Mouse (Mus musculus) T-helper 17 cell (primary cell): ENCODE data around the gene Prss43.
"Not testable (repeated sequence)": the region's sequence is repeated elsewhere in the genome, so short reads cannot be mapped to it uniquely, and the experiment has no call there.

Experiments used
- in situ Hi-C, 2 experiments: fragments of 300-600 bp; cut with MboI, MseI; formaldehyde crosslinking; loops; 1 replicate in 1 of 2; 2 replicates in 1 of 2; pipeline ENCODE4 v1.15.1; 2025; ENCODE audit warnings: high pct_unique_total_duplicates in 2 of 2

The Prss43 gene

DNA sequence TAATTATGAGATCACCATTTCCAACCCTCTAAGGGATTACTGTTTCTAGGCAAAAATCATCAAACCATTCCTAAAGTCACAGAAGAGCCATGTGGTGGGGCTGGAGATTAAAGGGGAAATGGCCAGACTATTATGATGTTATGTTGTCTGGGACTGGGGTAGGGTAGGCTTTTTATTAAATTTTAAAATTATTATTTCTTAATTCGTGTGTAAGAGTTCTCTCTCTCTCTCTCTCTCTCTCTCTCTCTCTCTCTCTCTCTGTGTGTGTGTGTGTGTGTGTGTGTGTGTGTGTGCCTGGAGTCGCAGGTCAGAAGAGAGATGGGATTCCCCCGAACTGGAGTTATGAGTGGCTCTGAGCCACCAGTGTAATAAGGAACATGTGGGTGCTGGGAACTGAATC lies at the start of gene Prss43:
Gene Prss43 (plus strand): TSS at position 301 of the 400 bp plus-strand sequence.
- in situ Hi-C loops: no loop called here

DNA sequence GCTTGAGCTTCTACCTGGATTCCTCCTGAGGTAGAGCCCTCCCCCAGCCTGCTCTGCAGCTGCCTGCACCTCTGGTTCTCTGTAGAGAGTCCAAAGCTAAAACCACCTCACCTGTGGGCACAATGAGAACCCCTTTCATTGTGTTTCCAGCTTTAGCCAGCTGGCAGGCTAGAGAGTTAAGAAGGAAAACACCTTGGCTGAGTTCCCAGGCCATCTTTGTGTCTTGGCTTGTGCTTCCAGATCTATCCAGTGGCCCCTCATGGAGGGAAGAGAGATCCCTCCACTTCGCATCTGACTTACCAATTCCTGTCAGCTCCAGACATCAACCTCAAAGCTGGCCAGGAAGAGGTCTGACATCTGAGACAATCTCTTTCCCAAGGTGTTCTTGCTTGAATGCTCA lies 48.4 kb upstream of the Prss43 start:
- in situ Hi-C loops: loop anchor here in 1 of 2 experiments (5.0 kb wide), 2 partner anchors 51 to 94 kb away; no protein-coding TSS in a partner anchor

DNA sequence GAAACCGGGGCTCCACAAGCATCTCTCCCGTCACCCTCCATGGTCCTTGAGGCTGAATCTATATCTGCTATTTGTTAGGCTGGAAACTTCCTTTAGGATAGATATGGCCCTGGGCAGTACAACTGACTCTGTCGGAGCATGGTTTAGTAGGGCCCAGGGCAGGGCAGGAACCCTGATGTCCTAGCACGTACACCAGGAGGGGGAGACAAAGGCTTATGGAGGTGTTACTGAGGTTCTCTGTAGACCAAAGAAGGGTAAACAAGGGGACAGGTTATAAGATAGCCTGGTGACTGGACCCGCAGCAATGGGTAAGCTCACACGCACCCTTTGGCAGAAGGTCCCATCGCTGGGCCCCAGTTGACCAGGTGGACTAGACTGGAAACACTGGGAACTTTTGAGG lies 47.9 kb upstream of the Prss43 start:
- in situ Hi-C loops: loop anchor here in 1 of 2 experiments (5.0 kb wide), 2 partner anchors 51 to 94 kb away; no protein-coding TSS in a partner anchor

DNA sequence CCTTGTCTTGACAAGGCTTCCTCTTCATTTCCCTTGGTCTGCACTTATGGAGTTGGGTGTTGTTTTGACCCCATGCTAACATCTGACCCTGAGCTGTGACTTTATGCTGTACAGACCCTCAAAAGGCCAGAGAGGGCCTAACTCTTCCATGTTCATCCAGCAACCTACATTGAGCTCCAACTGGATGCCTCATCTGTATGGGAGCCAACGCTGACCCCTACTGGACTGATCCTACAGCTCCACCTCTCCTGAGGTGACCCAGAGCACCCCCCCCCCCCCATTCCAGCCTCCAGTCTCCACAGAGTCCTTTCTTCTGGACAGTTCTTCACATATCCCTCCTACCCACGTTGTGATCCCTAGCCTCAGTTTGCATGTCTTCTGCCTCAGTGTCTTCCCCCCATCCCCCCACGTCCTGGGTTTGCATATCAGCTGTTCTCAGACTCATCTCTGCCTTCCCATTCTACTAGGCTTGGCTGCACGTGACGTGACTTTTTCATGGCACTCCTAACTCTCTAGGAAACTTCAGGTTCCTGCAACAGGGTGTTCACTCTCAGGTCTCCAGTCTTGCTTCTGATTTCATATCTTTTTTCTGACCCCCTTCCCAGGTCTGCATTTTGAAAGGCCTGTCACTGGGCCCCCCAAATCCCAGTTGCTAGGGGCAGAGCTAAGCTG lies 47.1 kb upstream of the Prss43 start:
- in situ Hi-C loops: loop anchor here in 1 of 2 experiments (5.0 kb wide), 2 partner anchors 52 to 93 kb away; no protein-coding TSS in a partner anchor

DNA sequence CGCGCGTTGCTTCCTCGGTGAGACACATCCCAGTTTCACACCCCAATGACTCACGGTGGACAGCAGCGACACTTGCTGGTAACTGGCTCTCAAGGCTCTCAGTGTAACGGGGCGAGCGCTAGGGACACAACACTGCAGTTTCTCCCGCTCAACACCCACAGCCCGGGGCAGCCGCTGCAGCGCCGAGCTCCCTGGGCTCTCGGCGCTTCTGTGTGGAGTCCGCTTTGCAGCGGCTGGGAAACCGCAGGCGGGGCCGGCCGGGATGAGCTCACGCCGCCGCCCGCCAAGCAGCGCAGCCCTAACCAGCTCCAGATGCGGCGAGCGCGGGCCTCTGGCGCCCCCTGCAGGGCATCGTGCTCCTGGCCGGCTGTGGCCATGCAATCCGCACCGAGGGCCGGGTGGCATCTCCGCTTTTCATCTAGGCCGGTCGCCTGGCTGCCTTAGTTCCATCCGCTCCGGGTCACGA lies 45.2 kb upstream of the Prss43 start:
- in situ Hi-C loops: loop anchor here in 1 of 2 experiments (5.0 kb wide), 1 partner anchor 91 kb away; no protein-coding TSS in a partner anchor

DNA sequence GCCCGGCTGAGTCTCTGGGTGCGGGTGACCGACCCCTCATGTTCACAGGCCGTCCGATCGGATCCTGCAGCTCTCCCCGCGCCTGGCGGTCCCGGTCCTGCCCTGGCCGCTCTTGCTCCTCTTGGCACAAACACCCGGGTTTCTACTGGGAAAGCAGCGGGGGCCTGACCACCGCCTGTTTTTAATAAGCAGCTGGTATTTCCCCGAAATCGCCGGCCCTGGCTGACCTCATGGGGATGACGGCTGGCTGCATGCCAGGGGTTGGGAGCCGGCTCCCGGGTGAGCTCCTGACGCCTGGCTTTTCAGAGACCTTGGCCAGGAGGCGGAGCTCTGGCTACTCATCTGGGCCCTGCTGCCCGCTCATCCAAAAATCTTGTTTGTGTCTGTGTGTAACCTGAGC lies 44.8 kb upstream of the Prss43 start:
- in situ Hi-C loops: loop anchor here in 1 of 2 experiments (5.0 kb wide), 1 partner anchor 91 kb away; no protein-coding TSS in a partner anchor

DNA sequence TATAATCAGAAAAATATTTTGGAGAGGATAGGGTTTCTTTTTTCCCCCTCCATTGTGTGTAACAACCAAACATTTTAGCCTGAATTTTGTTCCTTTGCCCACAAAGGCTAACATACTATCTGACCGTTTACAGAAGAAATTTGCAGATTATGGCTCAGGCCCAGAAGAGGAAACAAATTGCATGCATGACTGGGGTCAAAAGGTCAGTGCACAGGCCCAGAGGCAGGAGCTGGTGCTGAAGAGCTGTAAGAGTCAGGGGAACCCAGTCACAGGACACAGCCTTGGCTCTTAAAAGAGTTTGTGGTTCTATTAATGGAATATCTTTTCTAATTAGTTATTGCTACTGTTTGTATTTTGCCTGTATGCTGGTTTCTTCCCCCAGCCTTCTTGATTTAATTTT lies 42.9 kb upstream of the Prss43 start:
- in situ Hi-C loops: loop anchor here in 1 of 2 experiments (5.0 kb wide), 1 partner anchor 89 kb away; no protein-coding TSS in a partner anchor

DNA sequence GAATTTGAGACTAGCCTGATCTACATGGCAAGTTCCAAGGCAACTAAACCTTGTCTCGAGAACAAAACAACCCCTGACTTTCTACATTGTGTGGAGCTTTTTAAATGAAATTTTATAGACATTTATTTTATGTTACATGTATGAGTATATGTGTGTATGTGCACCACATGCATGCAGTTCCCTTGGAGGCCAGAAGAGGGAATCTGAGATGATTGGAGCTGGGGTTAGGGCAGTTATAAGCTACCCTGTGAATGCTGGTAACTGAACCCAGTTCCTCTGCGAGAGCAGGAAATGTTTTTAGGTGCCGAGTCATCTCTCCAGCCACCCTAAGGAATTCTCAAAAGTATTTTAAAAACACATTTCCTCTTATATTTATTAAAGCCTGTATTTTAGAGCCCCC lies 38.3 kb upstream of the Prss43 start:
- in situ Hi-C loops: no loop called here

DNA sequence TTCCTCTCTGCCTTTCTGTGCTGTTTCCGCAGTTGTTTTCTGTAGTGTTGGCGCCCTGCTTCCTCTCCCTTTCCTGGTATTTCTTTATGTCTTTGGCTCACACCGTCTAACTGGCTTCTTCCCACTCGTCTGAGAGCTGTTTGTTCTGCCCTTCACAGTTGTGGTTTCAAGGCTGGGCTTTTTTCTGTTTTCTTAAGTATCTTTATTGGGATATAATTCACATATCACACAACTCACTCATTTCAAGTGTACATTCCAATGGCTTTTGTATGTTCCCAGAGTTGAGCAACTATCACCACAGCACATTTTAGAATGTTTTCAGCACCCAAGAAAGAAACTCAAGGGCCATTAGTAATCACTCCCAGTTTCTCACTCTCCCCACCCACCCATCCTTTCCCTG lies 36.0 kb upstream of the Prss43 start:
- in situ Hi-C loops: no loop called here

DNA sequence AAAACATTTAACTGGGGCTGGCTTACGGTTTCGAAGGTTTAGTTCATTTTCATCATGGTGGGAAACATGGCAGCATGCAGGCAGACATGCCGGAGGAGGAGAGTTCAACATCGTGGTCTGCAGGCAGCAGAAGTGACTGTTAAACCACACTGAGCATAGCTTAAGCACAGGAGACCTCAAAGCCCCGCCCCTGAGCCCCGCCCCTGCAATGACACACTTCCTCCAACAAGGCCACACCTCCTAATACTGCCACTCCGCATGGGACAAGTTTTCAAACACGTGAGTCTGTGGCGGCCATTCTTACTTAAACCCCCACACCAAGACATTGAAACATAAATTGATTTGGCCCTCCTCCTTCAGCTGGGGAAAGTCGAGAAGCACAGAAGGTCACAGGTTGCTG lies 29.5 kb upstream of the Prss43 start:
- in situ Hi-C loops: no loop called here

DNA sequence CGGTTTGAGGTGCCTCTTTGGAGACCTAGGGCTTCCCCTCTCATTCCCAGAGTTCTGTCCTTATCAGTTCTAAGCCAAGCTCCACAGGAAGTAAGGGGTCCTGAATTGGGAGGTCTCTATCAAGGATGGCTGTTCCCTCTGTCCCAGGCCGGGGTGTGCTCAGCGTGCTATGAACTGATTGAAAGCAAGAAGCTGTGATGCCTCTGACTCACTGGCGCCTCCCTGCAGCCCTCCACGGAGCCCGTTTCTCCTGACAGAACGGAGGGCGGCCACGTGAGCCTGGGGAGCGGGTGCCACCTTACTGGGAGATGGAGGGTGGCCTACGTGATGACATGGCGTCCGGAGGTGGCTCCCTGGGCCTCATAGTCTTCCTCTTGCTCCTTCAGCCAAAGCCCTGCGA lies 28.6 kb upstream of the Prss43 start, which contains the start of gene Prss42:
Gene Prss42 (plus strand): TSS at position 301 of the 400 bp plus-strand sequence.
- in situ Hi-C loops: no loop called here

DNA sequence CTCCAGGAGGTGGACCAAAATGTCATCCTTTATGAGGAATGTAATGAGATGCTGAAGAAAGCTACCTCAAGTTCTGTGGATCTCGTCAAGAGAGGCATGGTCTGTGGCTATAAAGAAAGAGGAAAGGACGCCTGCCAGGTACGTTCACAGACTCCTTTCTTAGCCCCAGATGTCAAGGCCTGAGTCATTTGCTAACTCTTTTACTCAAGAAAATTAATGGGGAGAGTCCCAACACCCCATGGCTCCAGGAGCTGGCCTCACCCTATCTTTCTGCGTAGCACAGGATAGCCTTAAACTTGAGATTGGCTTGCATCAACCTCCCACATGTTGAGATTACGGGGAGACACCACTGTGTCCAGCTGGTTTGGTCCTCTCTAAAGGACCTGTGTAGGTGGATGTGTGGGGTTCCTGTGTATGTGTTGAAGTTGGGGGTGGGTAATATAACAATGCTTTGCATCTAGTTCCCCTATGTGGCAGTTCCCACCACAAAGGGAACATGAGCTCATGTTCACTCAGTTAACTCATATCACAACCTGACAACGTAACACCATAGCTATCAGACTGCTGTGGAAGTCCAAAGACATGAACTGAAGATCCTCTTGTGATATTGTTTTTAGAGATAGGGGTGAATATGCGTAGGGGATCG lies 25.5 kb upstream of the Prss43 start:
- in situ Hi-C loops: no loop called here

DNA sequence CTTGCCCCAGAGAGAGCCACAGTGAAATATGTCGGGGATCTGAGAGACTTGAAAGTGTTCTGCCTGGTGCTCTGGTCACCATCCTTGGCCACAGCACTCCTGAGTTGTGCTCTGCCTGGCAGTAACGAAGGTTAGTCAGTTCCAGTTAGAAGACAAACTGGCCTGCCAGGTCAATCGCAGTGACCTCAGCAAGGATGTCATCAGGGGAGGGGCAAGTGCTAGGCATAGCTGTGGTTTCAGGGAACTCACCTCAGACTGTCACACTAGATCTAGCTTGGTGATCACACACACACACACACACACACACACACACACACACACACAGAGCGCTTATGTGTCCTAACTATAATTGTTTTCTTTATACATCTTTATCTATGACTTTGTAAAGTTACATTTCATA lies 23.2 kb upstream of the Prss43 start:
- in situ Hi-C loops: no loop called here

DNA sequence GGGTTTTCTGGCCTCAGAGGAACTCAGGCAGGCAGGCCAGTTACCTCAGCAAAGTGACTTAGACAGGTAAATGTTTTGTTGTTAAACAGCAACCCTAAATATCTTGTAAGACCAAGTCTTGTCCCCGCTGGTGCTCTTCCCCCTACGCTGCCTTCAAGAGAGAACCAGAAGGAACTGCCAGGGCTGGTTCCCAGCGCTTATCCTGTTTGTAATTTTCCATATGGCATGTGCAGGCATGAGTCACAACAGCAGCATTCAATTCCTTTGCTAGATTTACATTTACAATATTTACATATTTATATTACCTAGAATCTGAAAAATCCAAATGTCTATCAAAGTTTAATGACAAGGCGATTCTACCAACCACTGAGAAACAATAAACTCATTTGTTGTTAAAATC lies 16.4 kb upstream of the Prss43 start:
- in situ Hi-C loops: no loop called here

DNA sequence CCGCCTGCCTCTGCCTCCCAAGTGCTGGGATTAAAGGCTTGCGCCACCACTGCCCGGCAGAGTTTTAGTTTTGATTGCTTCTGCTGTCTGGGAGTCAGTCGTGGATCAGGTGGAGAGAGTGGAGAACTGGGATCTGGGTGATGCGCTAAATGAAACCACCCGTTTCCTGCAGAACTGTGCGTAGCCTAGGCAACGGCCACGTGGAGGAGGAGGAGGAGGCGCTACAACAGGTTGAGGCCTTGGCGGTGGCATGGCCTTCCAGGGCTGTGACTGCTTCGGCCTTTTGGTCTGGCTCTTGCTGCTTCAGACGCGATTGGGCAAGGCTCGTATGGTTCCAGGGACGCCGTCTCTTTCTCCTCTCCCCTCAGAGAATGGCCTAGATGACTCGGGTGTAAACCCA lies 12.7 kb upstream of the Prss43 start, which contains the start of gene Prss44:
Gene Prss44 (plus strand): TSS at position 206 of the 400 bp plus-strand sequence.
- in situ Hi-C loops: no loop called here

DNA sequence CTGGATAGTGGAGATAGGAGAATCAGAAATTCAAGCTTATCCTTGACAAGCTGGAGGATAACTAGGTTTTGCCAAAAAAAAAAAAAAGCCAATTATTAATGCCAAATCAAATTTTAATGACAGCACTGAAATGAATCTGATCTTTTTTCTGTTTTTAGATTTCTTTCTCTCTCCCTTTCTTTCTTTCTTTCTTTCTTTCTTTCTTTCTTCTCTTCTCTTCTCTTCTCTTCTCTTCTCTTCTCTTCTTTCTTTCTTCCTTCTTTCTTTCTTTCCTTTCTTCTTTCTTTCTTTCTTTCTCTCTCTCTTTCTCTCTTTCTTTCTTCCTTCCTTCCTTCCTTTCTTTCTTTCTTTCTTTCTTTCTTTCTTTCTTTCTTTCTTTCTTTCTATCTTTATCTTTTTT lies 5.9 kb upstream of the Prss43 start:
- in situ Hi-C loops: not testable (repeated sequence)

DNA sequence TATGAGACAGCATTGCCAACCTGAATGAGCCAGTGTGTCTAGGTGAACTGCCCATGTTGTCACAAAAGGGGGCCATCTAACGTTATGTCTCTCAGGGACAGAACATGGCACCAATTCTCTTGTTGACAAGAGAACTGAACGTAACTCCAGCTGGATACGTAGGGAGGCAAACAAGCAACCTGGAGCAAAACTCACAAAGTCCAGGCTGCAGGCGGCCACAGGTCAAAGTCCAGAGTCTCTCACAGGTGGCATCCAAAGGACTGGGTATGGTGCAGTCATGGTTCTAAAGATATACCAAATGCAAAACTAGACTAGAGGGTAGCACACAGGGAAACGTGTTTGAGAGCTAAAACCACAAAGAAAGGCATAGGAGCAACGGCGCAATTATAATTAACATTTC lies 5.1 kb upstream of the Prss43 start:
- in situ Hi-C loops: no loop called here

DNA sequence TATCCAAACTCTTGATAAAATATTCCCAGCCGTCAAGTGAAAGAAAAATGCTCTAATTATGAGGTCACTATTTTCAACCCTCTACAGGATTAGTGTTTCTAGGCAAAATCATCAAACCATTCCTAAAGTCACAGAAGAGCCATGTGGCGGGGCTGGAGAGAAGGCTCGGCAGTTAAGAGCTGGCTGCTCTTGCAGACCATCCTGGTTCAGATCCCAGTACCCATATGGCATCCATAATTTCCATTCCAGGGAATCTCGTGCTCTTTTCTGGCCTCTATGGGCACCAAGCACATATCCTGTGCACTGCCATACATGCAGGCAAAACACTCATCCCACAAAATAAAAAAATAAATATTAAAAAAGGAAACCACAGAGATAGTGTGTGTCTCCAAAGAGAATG lies 1.1 kb upstream of the Prss43 start:
- in situ Hi-C loops: no loop called here

DNA sequence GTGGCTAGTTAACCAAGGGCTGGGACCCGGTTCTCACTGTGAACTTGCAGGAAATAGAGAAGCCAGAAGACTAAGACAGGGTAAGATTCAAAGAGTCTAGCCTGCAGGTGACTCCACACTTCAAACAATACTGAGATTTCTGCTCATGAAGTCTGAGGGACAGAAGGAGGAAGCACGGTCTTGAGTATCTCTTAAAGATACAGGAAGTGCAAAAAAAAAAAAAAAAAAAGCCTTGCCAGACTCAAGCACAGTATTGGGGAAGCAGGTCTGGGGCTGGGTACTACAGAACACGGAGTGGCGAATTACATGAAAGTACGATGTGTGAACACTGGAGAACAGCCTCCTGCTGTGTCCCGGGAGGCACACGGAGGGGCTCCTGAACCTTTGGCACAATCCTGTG lies 658 bp upstream of the Prss43 start:
- in situ Hi-C loops: no loop called here

DNA sequence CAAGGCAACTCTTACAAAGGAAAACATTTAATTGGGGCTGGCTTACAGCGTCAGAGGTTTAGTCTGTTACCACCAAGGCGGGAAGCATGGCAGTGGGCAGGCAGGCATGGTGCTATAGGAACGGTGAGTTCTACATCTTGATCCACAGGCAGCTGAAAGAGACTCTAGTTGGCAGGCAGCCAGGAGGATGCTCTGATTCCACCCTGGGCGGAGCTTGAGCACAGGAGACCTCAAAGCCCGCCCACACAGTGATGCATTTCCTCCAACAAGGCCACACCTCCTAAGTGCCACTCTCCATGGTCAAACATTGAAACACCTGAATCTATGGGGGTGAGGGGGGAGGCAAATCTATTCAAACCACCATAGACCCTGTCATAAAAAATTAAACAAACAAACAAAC lies 6.5 kb downstream of the Prss43 start:
- in situ Hi-C loops: no loop called here

DNA sequence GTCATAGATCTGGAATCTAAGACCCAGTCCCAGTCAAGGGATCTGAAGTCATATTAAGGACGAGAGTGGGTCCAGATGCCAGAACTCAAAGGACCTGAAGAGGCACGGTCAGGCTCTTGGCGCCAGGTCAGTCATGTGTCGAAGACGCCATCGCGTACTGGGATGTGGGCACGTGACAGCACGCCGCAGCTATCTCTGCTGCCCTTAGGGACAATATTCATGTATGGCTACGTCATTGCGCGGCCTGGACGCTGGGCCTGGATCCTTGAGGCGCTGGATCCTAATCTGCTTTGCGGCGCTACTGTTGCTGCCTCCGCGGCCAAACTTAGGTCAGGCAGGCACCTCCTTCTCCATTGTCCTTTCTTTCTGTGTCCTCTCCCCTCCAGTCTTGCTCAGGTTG lies 7.9 kb downstream of the Prss43 start, which contains the start of gene Prss45:
Gene Prss45 (plus strand): TSS at position 178 of the 400 bp plus-strand sequence.
- in situ Hi-C loops: no loop called here

DNA sequence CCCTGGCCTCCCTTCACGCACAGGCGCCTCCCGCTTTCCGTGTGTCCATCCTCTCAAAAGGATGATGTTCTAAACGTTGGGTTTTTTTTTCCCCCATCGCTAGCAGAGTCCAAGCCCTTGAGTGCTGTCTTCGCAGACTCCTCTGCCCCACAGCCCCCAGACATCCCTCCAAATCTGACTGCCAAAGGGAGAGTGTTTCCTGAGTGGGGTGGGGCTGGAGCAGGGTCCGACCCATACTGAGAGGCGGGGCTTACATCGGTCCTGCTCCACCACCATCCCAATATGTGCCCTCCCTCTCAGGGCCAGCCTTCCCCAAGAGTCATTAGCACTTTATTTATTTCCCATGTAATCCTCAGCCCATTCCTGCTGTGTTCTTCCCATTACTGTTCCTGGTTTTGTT lies 8.5 kb downstream of the Prss43 start:
- in situ Hi-C loops: no loop called here

DNA sequence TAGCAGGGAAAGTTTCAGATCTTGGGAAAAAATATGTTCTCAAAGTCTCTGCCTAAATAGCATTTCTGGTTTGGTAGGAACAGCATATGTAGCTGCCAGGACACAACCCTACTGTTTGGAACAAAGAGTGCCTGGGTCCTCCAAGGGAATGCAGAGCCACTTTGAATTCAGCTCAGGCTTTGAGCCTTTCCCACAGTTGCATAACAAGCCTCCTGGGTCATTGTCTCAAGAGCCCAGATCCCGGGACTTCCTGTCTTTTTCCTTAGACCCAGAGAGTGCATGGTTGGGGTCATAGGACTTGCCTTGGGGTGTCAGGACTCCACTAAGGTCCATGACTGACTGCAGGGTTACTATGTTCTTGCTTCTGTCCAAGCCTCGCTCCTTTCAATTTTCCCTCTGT lies 9.6 kb downstream of the Prss43 start:
- in situ Hi-C loops: no loop called here
